Mouse (Mus musculus): ENCODE measurements at regions not wholly inside any gene's neighbourhood (a gene's known extent, or its start where the extent isn't known, plus 50 kb on each side); places are given as distances from the start of the nearest gene placed in this dataset.

GRCm38 (mm10) chr3:34139227-34139626 is 58.1 kb upstream of the Dnajc19 start:
- H3K4me1 ChIP-seq (replicated peaks; ENCODE audit: control insufficient read depth, insufficient read depth, low read length): no peaks in the 10 kb centered on the region
- no peak overlapping the region for H3K4me3 ChIP-seq (ENCODE audit: low read depth, low read length)
- H3K9ac ChIP-seq (ENCODE audit: low read depth, low read length): no peak overlapping the region
- no peaks in the 10 kb centered on the region for H3K9me3 ChIP-seq (ENCODE audit: control insufficient read depth, low read length)
- DNase-seq (ENCODE audit: low spot score) (no peak), ATAC-seq (replicated peaks; ENCODE audit: low FRiP score) (no peak)
- no peak overlapping the region for H3K4me2 ChIP-seq
- H3K27ac ChIP-seq (ENCODE audit: low read depth, low read length): no peak overlapping the region
- 76% methylated on average over 9 of the region's 9 CpGs for WGBS
- no peaks in the 10 kb centered on the region for H3K27me3 ChIP-seq (replicated peaks; ENCODE audit: control insufficient read depth, insufficient read depth, low read length)
- no peaks in the 10 kb centered on the region for H3K36me3 ChIP-seq (ENCODE audit: control insufficient read depth, insufficient read depth, low read length)

- H3K36me3 ChIP-seq (ENCODE audit: control insufficient read depth, insufficient read depth, low read length): no peaks in the 10 kb centered on the region
- WGBS: 70% methylated on average over 7 of the region's 7 CpGs
- no peak overlapping the region for H3K4me3 ChIP-seq (ENCODE audit: low read depth, low read length)
- no peak overlapping the region for H3K9ac ChIP-seq (ENCODE audit: low read depth, low read length)
- H3K4me2 ChIP-seq: no peak overlapping the region
- DNase-seq (ENCODE audit: low spot score) (no peak), ATAC-seq (replicated peaks; ENCODE audit: low FRiP score) (no peak)
- H3K9me3 ChIP-seq (ENCODE audit: control insufficient read depth, low read length): no peaks in the 10 kb centered on the region
- no peaks in the 10 kb centered on the region for H3K27me3 ChIP-seq (replicated peaks; ENCODE audit: control insufficient read depth, insufficient read depth, low read length)
- H3K4me1 ChIP-seq (replicated peaks; ENCODE audit: control insufficient read depth, insufficient read depth, low read length): no peaks in the 10 kb centered on the region
- no peak overlapping the region for H3K27ac ChIP-seq (ENCODE audit: low read depth, low read length)
Observed at GRCm38 (mm10) chr3:34137984-34138383, 56.9 kb upstream of the Dnajc19 start.

GRCm38 (mm10) chr3:34136385-34136784 is 55.3 kb upstream of the Dnajc19 start:
- no peak overlapping the region for H3K4me2 ChIP-seq
- no peak overlapping the region for H3K27ac ChIP-seq (ENCODE audit: low read depth, low read length)
- H3K9ac ChIP-seq (ENCODE audit: low read depth, low read length): no peak overlapping the region
- no peak for DNase-seq (ENCODE audit: low spot score)
- no peaks in the 10 kb centered on the region for H3K36me3 ChIP-seq (ENCODE audit: control insufficient read depth, insufficient read depth, low read length)
- H3K4me3 ChIP-seq (ENCODE audit: low read depth, low read length): no peak overlapping the region
- ATAC-seq (replicated peaks; ENCODE audit: low FRiP score): no peak
- no peaks in the 10 kb centered on the region for H3K4me1 ChIP-seq (replicated peaks; ENCODE audit: control insufficient read depth, insufficient read depth, low read length)
- H3K27me3 ChIP-seq (replicated peaks; ENCODE audit: control insufficient read depth, insufficient read depth, low read length): no peaks in the 10 kb centered on the region
- WGBS: 84% methylated on average over 2 of the region's 2 CpGs
- no peaks in the 10 kb centered on the region for H3K9me3 ChIP-seq (ENCODE audit: control insufficient read depth, low read length)
